Mouse (Mus musculus) thymus, adult 18-20 months (tissue): ENCODE results near the gene Dda1.
"Not testable (repeated sequence)": the region's sequence is repeated elsewhere in the genome, so short reads cannot be mapped to it uniquely, and the experiment has no call there.

Experiments
- DNase-seq, 2 experiments: peaks; one replicate each; pipeline ENCODE4 v3.0.0; 2022; ENCODE audit warnings: mixed read lengths in 2 of 2

Dda1 gene

GRCm38 (mm10) chr8:71496481-71496880 is 27.5 kb downstream of the Dda1 start:
- DNase-seq: no peak

- DNase-seq: no peak
Measured at GRCm38 (mm10) chr8:71497077-71497645, 28.2 kb downstream of the Dda1 start.

GRCm38 (mm10) chr8:71497881-71498501 is 29.0 kb downstream of the Dda1 start:
- DNase-seq: no peak

GRCm38 (mm10) chr8:71498816-71499690 is 30.1 kb downstream of the Dda1 start:
- DNase-seq: no peak

- DNase-seq: no peak
Measured at GRCm38 (mm10) chr8:71504349-71504748, 35.4 kb downstream of the Dda1 start.

GRCm38 (mm10) chr8:71505326-71505725 is 36.3 kb downstream of the Dda1 start:
- no peak for DNase-seq

GRCm38 (mm10) chr8:71505979-71506378 is 37.0 kb downstream of the Dda1 start:
- no peak for DNase-seq

GRCm38 (mm10) chr8:71507589-71508104 is 38.6 kb downstream of the Dda1 start:
- DNase-seq: no peak

- no peak for DNase-seq
Measured at GRCm38 (mm10) chr8:71509316-71509715, 40.3 kb downstream of the Dda1 start.

- DNase-seq: no peak
Measured at GRCm38 (mm10) chr8:71511644-71512043, 42.6 kb downstream of the Dda1 start, which contains the start of gene Plvap. TSS of gene Plvap (minus strand) at chr8:71511752.

GRCm38 (mm10) chr8:71513018-71513754 is 44.2 kb downstream of the Dda1 start:
- DNase-seq: no peak

GRCm38 (mm10) chr8:71515043-71515442 is 46.0 kb downstream of the Dda1 start:
- DNase-seq: no peak

- DNase-seq: no peak
Measured at GRCm38 (mm10) chr8:71516786-71517185, 47.8 kb downstream of the Dda1 start.

GRCm38 (mm10) chr8:71519037-71519825 is 50.2 kb downstream of the Dda1 start:
- DNase-seq: not testable (repeated sequence)

GRCm38 (mm10) chr8:71521634-71522033 is 52.6 kb downstream of the Dda1 start:
- peak; percentile 88 to 89 for DNase-seq

GRCm38 (mm10) chr8:71525226-71526050 is 56.4 kb downstream of the Dda1 start, which contains the start of gene Ccdc194:
TSS of gene Ccdc194 (minus strand) at chr8:71525711.
- no peak for DNase-seq
